Mouse (Mus musculus) liver, embryonic 15.5 days (tissue): ENCODE results near the gene Macf1. TPM values are rescaled to one million over a fixed set of nuclear protein-coding genes. Genes with fewer than 3 reads are reported as not detected.

Experiments
- microRNA-seq: library from miRNA; unstranded; fragments of <30 nt; microRNA quantifications from one replicate; pipeline ENCODE4, GENCODE M21; 2016
- polyA plus RNA-seq: library from polyadenylated mRNA; unstranded; fragments of >200 nt; fragmentation: Nextera tagmentation; extraction: Ambion mirVana; gene quantifications from 2 replicates; pipeline ENCODE4 v1.2.1, GENCODE M21; 2015

Gene Macf1
- polyA plus RNA-seq, 1 experiment from 2014 or later: 8.4 TPM

Small RNAs within 50 kb of the gene (microRNA-seq; reads per million reads assigned to microRNA genes)
- gene Mir6398: not detected

Other genes starting within 250 kb of the Macf1 start
- 144 and 157 TPM in 2 replicates for gene Ndufs5, start 33.8 kb upstream of the Macf1 start, polyA plus RNA-seq
- 22.6 and 23.6 TPM in 2 replicates for gene Akirin1, start 66.0 kb upstream of the Macf1 start, polyA plus RNA-seq
- not detected in 2 replicates for gene Rhbdl2, start 103.5 kb upstream of the Macf1 start, polyA plus RNA-seq
- gene 4933427I04Rik, start 175.3 kb upstream of the Macf1 start, polyA plus RNA-seq: 0.03 TPM in 1 of 2 replicates, not detected in the other
- gene Mycbp, start 220.5 kb upstream of the Macf1 start, polyA plus RNA-seq: 40.2 and 45.1 TPM in 2 replicates
- 20.0 and 22.3 TPM in 2 replicates for gene Rragc, start 233.1 kb upstream of the Macf1 start, polyA plus RNA-seq
- not detected in 2 replicates for gene 4930535I16Rik, start 233.7 kb upstream of the Macf1 start, polyA plus RNA-seq